Mouse (Mus musculus): ENCODE data around the gene Pla2g2e.
"Not testable (repeated sequence)": the region's sequence is repeated elsewhere in the genome, so short reads cannot be mapped to it uniquely, and the experiment has no call there.

Gene Pla2g2e

DNA sequence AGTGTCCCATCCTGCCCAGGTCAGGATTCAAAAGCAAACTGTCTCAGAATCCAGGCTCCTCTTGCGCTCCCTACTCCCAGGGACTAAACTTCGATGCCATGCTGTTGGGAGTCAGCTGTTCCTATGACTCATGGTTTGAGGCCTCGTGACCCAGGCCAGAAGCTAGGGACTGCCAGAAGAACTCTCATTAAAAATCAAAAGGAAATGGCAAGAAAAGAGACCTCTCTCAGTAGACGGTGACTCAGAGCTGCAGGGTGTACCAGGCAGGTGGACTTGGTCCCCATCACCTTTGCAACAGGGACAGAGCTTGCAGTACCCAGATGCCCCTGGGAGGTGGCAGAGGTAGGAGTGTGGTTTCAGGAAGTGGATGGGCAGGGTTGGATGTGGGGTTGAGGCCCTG, at the start of gene Pla2g2e:
Pla2g2e (plus strand) TSS at position 212 of the 400 bp plus-strand sequence.
- peak; percentile 52 for DNase-seq (ENCODE audit: inconsistent ontology term)

DNA sequence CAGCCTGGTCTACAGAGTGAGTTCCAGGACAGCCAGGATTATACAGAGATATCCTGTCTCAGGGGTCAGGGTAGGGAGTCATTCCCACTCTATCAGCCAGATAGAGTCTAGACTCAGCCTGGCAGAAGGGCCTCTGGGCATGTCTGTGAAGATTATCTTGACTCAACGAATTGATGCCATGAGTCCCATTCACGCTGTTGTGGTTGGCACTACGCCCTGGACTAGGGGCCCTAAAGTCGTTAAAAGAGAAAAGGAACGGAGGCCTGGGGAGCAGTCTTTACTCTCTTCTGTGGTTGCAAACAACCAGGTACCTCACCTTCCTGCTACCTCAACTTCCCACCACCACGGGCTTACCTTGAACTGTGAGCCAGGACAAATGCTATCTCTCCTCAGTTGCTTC, 37.9 kb upstream of the Pla2g2e start:
- DNase-seq (ENCODE audit: inconsistent ontology term): no peak

DNA sequence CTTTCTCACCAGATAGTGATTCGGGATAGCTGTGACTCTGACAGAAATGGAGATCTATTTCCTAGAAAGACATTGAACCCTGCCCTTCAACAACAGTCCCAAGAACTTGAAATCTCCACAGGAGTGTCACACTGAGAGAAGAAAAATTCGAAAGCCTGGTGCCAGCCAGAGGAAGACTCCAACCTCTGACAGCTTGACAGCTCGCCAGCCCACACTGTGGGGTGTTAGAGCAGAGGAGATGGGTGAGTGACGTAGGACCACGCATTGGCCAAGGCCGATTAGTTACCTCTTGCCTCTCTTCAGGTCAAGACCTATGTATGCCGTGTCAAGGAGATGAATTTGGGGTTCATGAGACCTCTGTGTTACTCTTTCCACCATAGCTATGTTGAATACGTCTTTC, 37.0 kb upstream of the Pla2g2e start:
- no peak for DNase-seq (ENCODE audit: inconsistent ontology term)

DNA sequence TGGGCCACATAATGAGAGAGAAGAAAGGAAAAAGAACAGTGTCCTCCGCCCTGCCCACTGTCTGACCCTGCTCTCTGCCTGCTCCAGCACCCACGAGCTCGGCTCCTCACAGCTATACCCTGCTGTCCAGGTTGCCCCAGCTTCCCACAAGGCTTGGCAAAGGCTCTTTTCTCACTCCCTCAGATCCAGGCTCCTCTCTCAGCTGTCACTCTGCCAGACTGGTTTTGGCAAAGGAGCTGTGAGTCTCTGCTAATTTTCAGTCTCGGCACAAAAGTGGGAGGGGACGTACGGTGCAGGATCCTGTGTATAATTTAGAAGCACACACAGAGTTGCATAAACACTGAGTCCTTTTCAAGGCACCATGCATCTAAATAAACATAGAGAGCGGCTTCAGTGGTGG, 36.4 kb upstream of the Pla2g2e start:
- DNase-seq (ENCODE audit: inconsistent ontology term): peak; percentile 64

DNA sequence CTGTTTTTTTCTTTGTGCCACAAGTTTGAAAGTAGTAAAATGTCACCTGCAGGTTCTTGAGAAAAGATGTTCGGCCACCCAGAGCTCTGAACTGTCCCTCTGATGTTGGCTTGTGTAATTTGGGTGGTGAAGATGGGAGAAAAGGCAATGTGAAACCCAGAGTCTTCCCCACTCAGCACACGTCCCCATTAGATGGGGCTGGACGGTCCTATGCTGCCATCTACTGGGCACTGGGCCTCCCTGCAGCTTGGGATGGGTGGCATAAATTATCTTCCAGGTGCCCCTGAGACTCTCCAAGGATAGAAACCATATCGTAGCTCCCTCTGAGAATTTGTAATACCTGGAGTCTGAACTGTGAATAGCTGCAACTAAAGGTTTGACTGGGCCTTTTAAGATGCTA, 26.3 kb upstream of the Pla2g2e start:
- DNase-seq (ENCODE audit: inconsistent ontology term): peak; percentile 78

DNA sequence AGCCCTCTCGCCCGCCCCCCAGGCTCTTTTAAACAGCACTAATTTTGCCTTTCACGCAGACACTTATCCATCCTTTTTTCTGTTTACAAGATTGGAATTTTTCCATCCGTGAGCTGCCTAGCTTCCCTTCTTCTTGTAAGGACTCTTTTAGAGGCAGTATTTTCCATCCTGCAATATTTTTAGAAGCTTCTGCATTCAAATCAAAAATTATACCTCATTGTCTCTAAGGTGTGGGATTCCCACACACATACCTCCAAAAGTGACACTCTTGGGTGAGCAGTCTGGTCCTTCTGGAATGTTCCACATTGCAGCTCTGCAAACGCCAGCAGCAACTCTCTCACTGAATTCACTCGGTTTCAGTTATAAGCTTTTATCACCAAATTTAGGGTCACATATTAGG, 24.8 kb upstream of the Pla2g2e start:
- DNase-seq (ENCODE audit: inconsistent ontology term): no peak

DNA sequence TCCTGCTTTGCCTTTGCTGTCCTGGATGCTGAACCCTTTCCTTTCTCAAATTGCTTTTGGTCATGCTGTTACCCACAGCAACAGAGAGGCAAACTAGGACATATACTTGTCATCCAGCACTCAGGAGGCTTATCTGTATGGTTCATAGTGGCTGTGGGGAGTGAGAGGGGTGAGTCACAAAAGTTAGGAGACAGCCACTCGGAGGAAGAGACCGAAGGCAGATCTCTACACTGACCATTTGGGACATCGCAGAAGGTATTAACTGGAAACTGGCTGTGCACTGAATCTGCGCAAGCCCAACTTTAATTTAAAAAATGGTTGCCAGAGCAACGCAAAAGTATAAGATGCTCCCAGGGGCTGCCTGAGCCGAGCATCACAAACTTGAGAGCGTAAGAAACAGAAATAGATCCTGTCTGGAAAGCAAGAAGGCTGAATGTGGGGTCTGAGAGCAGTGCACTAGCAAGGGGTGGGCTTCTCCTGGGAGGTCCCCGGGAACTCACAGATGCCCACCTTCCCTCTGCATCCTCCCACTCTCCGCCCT, 22.6 kb upstream of the Pla2g2e start:
- no peak for DNase-seq (ENCODE audit: inconsistent ontology term)

DNA sequence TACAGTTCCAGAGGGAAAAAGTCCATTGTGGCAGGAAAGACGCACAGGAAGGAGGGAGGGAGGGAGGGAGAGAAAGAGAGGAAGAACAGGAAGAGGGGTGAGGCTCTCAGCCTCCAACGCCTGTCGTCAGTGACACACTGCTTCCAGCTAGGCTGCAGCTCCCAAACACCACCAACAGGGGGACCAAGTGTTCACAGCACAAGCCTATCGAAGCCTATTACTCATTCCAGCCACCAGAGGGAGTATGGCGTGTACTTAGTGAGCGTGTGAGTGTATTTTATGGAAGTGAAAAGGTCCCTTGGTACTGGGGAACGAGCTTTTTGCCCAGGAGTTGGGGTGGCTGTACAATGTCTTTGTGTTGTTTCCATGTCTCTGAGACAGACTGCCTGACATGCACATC, 21.3 kb upstream of the Pla2g2e start:
- peak; percentile 60 for DNase-seq (ENCODE audit: inconsistent ontology term)

DNA sequence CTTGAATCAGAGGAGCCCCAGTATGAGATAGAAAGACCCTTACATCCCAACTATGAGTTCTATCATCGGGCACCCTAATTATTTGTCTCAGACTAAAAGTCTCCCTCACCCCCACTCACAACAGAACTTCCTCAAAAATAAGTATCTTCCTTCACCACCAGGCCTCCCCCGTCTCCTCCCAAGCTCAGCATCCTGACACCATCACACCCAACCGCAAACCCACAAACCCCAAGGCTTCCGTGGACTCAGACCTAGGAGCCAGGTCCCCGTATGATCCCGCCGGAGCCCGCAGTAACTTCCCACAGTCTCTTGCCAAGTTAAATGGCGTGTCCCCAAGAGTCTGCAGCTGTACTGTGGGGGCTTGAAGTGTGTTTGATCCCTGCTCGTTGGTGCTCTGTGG, 20.2 kb upstream of the Pla2g2e start:
- DNase-seq (ENCODE audit: inconsistent ontology term): no peak

DNA sequence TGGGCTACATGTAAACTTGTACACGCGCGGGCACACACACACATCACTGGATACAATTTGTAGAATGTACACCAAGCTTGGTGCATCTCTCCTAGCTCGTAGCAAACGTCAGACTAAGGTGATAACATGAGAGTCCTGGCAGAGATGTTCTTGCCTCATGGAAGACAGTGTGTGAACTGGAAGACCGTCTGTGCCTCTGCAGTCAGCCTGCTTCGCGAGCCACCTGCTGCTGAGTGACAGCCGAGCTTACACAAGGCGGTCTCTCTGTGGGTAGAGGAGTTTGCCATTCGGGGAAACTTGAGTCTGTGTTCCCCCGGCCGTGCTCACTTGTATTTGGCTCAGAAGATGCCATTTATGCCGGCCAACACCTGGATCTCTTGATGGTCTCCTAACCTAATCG, 19.3 kb upstream of the Pla2g2e start:
- DNase-seq (ENCODE audit: inconsistent ontology term): no peak

DNA sequence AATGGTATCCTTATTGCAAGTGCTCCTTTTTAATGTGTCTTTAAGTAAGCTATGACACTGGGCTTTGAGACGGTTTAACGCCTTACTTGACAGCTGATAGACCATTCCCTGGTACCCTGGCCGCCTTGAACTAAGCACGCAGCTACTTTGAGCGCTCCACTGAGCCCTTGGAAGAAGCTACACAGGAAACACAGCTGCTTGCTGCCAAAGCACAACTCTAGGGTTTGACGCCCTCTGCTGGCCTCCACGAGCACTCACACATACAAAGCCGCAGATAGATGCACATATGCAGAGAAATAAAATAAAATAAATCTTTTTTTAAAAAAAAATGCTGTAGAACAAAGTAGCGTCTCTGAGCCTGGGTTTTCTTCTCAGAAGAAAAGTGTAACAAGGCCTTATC, 18.5 kb upstream of the Pla2g2e start:
- DNase-seq (ENCODE audit: inconsistent ontology term): no peak

DNA sequence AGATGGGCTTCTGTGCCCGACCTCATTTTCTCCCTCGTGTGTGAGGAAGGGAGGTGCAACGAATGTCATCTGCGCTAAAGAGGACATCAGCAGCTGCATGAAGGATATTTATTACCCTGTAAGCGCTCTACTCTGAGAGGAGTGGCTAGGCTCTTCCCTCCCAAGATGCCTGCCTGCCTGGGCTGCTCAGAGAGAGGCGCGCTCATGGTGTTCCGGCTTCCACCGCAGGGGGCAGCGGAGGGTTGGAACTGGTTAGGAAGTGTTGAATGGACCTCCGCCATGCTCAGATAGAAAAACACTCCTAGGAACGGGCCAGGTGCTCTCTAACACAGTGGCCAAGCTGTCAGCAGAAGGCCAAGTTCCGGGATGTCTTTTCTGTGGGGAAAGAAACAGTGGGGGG, 18.0 kb upstream of the Pla2g2e start:
- DNase-seq (ENCODE audit: inconsistent ontology term): peak; percentile 81

DNA sequence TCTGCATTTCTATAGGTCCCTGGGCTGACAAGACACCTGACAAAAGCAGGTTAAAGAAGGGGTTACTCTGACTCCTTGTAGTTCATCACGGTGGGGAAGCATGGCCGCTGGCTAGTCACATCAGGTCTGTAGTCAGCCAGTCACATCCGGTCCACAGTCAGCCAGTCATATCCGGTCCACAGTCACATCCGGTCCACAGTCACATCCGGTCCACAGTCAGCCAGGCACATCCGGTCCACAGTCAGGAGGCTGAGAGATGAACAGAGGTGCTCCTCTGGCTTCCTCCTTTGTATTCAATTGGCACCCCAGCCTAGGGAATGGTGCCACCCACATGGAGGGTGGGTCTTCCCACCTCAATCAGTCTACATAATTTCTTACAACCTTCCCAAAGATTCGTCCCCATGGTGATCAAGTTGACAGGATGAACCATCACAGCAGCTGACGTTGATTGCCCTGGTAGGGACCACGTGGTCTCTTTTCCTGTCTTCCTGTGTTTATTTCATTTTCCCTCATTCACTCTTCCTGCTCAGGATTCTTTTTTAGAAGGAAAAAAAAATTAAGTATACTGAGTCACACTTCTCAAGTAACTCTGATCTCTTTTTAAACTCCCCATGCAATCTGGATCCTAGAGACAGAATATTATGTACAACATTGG, 14.3 kb upstream of the Pla2g2e start, which contains the start of gene Pla2g5:
Pla2g5 (minus strand) TSS at position 139 of the 655 bp plus-strand sequence.
- no peak for DNase-seq (ENCODE audit: inconsistent ontology term)

DNA sequence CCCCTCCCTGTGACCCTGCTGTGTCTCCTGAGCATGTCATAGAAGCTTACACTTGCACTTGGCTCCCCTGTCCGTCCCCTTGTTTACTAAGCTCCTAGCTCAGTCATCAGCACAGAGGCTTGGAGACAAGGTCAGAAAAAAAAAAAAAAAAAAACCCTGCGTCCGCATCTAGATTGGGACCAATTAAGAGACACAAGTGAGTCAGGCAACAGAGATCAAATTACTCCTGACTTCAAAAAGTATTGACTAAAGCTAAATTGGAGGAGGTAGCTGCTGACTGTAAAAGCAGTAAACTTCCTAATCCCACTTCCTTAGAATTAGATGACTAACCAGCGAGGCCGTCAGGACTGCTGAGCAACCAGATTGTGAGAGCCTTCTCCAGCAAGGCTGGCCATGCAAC, 12.7 kb upstream of the Pla2g2e start:
- DNase-seq (ENCODE audit: inconsistent ontology term): no peak

DNA sequence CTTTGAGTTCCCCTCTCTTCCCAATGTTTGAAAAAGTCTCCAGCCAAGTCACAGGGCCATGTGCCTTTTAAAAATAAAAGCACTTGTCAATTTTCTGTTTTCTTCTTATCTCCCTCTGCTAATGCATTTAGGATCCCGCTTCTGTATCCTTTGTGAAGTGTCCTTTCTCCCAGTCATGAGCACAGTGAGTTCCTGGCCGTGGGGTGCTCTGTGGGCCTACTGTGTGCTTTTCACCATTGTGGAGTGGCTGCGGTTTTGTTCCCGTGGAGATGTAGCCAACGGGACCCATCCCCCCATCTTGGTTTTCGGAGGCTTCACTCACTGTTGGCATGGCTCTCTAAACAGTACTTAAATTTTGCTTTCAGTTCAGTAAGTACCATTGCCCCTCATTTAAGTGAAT, 11.8 kb upstream of the Pla2g2e start:
- no peak for DNase-seq (ENCODE audit: inconsistent ontology term)

DNA sequence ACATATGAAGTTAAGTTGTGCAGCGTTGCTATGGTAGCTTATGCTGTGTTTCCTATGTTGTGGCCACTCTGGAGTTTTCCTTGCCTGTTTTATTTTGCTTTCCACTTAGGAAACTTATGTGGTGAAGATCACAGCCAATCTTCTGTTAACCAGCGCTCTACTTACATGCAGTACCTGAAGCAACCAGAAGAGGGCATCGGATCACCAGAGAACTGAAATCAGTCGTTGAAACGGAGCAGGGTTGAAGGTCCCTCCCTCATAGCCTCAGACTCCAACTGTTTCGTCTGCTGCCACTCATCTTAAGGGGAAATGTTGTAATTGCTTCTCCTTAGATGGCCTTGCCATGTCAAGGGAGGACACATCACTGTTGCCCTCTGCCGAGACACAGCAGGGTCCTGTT, 11.3 kb upstream of the Pla2g2e start:
- DNase-seq (ENCODE audit: inconsistent ontology term): peak; percentile 56

DNA sequence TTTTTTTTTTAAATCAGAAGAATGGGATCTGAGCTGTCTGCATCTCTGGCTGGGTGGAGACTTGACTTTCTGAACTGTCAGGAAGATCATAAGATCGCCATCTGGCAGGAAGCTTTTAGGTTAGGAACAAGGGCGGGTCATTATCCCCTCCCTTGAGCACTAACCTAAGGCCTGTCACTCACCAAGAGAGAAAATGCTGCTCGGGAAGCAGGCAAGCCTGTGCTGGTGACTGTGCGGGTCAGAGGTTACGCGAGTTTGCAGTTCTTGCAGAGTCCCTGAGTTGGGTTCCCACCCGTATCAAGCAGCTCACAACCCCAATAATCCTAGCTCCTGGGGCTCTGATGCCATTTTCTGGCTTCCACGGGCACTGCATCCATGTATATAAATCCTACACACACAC, 9.1 kb upstream of the Pla2g2e start:
- DNase-seq (ENCODE audit: inconsistent ontology term): no peak

DNA sequence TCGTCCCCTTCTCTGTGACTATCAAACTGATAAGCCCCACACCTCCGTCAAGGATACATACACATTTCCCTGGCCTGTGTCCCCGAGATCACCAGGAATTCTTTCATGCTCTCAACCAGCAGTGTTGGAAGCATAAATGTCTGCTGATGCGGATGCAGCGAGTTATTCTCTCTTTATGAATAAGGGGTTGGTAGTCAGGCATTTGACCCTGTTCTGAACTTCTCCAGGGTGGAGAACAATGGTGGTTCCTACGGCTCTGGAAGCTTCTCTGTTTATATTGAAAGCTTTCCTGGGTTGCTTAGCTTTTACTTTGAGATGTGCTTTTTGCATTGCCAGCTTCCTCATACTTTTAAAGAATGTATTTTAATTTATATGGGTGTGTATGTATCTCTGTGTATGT, 3.9 kb upstream of the Pla2g2e start, which contains the start of gene Gm13030:
Gm13030 (minus strand) TSS at position 101 of the 400 bp plus-strand sequence.
- no peak for DNase-seq (ENCODE audit: inconsistent ontology term)

DNA sequence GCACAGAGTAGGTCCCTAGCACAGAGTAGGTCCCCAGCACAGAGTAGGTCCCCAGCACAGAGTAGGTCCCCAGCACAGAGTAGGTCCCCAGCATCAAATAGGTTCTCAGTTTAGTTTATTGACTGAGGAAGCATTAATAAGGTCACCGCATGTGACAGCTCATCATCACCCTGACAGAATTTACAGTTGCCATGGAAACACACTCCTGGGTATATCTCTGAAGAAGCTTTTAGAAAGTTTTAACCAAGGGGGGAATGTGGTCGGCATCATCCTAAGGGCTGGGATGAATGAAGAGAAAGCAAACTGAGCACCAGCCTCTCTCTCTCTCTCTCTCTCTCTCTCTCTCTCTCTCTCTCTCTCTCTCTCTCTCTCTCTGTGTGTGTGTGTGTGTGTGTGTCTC, 2.5 kb upstream of the Pla2g2e start:
- not testable (repeated sequence) for DNase-seq (ENCODE audit: inconsistent ontology term)

DNA sequence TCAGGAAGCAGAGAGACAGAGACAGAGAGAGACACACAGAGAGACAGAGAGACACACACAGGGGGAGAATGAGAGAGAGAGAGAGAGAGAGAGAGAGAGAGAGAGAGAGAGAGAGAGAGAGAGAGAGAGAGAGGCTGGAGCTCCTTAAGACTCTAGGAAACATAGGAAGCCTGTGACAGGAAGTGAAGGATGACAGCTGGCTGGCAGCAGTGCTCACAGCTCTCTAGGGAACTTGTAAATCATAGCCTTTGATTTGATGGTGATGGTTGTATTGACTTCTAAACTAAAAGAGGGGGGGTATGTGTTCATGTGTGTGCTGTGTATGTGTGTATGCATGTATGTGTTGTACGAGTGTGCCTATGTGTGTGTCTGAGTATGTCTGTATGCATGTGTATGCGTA, 1.8 kb upstream of the Pla2g2e start:
- no peak for DNase-seq (ENCODE audit: inconsistent ontology term)

DNA sequence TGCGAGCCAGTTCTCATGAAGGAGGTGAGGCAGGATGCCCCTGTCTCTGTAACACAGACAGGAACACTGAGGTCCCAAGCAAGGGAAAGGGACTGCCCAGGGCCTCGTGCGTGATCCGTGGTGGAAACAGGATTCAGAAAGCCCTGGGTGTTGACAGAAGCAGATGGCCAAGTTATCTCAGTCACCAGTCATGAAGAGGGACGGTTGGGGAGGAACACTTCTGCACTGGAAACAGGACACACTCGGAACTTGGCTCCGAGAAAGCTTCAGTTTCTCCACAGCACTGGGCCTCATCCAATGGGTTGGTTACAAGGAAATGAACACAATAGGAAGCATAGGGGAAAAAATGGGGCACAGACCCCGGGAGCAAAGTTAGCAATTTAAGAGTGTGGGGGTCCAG, 1.0 kb downstream of the Pla2g2e start:
- DNase-seq (ENCODE audit: inconsistent ontology term): no peak

DNA sequence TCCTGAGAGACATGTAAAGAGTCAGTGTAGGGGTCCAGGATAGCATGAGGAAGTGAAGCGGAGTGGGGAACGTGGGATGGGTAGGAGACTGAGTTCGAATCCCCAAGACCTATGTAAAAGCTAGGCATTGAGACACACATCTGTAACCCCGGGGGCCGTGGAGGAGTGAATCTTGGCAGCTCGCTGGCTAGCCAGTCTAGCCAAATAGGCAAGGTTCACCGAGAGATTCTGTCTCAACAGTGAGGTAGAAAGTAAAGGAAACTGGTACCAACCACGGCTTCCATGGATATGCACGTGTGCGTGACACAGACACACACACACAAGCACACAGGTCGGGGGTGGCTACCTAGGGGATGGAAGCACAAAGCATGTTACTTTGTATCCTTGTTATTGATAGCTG, 2.1 kb downstream of the Pla2g2e start:
- DNase-seq (ENCODE audit: inconsistent ontology term): no peak

DNA sequence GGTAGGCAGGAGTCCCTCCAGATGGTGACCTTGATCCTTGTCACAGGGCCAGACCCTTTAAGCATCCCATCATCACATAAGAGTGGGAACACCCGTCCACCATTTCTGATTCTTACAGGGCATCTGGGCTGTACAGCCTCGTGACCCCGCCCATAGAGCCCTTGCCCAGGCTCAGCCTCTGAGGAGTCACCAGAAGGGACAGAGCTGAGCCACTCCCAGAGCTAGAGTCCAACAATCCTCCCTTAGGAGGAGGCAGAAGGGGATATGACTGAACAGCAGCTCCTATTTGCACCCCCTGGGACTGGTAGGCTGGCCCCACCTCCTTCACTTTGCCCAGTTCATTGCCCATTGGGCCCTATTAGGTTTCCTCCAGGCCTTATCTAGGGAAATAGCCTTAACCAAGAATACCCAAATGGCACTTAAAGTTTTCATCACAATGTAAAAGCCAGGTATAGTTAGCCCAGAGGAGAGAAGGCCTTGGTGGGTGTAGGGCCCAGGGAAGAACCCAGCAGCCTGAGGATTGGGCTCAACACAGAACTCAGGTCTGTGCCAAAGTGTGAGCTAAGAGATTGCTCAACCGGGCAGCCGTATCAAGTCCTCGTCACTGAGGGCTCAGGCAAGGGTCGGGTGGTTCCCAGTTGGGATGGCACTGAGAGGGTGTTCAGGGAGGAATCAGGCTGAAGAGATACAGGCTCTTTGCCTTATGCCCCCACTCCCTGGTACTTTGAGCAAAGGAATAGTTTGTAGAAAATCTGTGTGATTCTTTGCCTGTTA, 3.3 kb downstream of the Pla2g2e start:
- DNase-seq (ENCODE audit: inconsistent ontology term): no peak

Measured in Muller cell, postnatal 12 days (primary cell).